Mouse (Mus musculus): ENCODE results near the gene 1700016K19Rik. TPM values are rescaled to one million over a fixed set of nuclear protein-coding genes. Genes with fewer than 3 reads are reported as not detected.
"Not testable (repeated sequence)": the region's sequence is repeated elsewhere in the genome, so short reads cannot be mapped to it uniquely, and the experiment has no call there.

Gene 1700016K19Rik
- polyA plus RNA-seq, 1 experiment, result 0.40 TPM

DNA sequence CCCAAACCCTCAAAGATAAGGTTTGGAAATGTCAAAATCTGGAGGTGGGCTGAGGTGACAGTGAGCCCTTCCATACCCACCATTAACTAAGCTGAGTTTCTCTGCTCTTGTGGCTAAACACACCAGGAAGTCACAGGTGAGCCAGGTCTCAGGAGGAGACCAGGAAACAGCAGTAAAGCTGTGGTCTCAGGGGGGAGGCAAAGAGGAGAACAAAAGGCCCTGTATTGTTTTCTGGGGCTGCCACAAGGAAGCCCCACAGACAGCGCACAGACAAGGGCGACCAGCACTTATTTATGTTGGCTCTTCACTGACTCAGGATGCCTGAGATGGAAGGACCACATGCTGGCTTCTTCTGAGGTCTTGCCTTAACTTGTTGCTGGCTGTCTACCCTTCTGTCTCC is 19.3 kb upstream of the 1700016K19Rik start:
- no peaks in the 10 kb centered on the region for H3K36me3 ChIP-seq (replicated peaks; ENCODE audit: low read length)
- no peak for TF ChIP-seq FLI1 (IDR thresholded peaks at IDR 0.05; ENCODE audit: low read length)
- peaks cover 40% of the 10 kb centered on the region for H3K27me3 ChIP-seq (replicated peaks)
- no peaks in the 10 kb centered on the region for H3K9me3 ChIP-seq
- peaks cover 13% of the 10 kb centered on the region for H3K4me1 ChIP-seq
- H3K4me3 ChIP-seq (replicated peaks), result no peak overlapping the region

DNA sequence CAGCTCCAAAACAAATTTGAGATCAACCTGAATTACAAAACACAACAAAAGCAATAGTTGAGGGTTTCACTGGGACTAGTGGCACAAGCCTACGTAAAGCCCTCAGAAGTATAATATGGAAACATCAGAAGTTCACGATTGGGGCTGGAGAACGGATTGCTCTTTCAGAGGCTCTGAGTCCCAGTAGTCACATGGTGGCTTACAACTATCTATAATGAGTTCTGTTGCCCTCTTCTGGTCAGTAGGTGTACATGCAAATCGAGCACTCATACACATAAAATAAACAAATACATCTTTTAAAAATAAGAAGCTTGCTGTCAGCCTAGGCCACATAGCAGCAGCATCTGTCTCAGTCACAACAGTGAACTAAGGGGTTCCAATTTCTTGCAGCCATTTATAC is 16.5 kb upstream of the 1700016K19Rik start:
- TF ChIP-seq GATA1 (IDR thresholded peaks at IDR 0.05; ENCODE audit: borderline replicate concordance, low read length) (no peak), FLI1 (IDR thresholded peaks at IDR 0.05; ENCODE audit: low read length) (no peak)
- Histone ChIP-seq H3K36me3 (replicated peaks; ENCODE audit: low read length) (no peaks in the 10 kb centered on the region), H3K4me3 (replicated peaks) (no peak overlapping the region), H3K27me3 (replicated peaks) (peaks cover 44% of the 10 kb centered on the region), H3K4me1 (peaks cover 14% of the 10 kb centered on the region; the same call in 1 of the 2 replicates), H3K9me3 (no peaks in the 10 kb centered on the region)

DNA sequence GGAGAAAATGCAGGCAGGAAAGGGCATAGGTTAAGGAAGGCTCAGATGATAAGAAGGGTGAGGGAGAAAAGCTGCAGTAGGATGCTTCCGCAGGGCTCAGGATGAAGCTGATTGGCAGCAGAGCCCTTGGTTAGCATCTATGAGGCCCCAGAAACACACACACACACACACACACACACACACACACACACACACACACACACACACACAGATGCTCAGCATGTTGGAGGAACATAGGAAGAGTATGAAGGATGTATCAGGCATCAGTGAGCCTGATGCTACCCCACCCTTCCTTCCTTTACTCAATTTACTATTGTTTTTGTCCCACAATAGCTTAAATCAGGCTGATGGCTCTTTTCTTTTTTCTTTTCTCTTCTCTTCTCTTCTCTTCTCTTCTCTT is 15.1 kb upstream of the 1700016K19Rik start:
- Histone ChIP-seq H3K27me3 (replicated peaks) (peaks cover 36% of the 10 kb centered on the region), H3K36me3 (replicated peaks; ENCODE audit: low read length) (no peaks in the 10 kb centered on the region), H3K9me3 (no peaks in the 10 kb centered on the region), H3K4me1 (peaks cover 19% of the 10 kb centered on the region), H3K4me3 (replicated peaks) (no peak overlapping the region)
- TF ChIP-seq GATA1 (IDR thresholded peaks at IDR 0.05; ENCODE audit: borderline replicate concordance, low read length), result no peak
- no peak for TF ChIP-seq FLI1 (IDR thresholded peaks at IDR 0.05; ENCODE audit: low read length)

DNA sequence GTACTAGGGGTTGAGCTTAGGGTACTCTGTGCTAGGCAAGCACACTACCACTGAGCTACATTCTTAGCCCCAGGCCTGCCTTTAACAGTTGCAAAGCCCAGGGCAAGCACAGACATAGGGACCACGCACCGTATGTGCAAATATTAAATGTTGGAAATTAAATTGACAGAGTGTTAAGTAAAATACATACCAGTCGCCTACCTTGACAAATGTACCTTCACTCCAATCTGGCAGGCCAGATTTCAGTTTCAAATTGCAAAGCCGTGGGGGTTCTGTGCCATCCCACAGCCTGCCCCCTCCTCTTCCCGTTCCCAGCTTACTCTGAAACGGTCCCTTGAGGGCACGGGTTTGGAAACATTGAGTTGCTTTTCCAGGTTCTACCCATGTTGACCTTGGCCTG is 13.8 kb upstream of the 1700016K19Rik start:
- H3K4me1 ChIP-seq, result peaks cover 26% of the 10 kb centered on the region
- TF ChIP-seq GATA1 (IDR thresholded peaks at IDR 0.05; ENCODE audit: borderline replicate concordance, low read length) (no peak), FLI1 (IDR thresholded peaks at IDR 0.05; ENCODE audit: low read length) (no peak)
- H3K36me3 ChIP-seq (replicated peaks; ENCODE audit: low read length), result no peaks in the 10 kb centered on the region
- no peaks in the 10 kb centered on the region for H3K9me3 ChIP-seq
- no peak overlapping the region for H3K4me3 ChIP-seq (replicated peaks)
- peaks cover 22% of the 10 kb centered on the region for H3K27me3 ChIP-seq (replicated peaks)

DNA sequence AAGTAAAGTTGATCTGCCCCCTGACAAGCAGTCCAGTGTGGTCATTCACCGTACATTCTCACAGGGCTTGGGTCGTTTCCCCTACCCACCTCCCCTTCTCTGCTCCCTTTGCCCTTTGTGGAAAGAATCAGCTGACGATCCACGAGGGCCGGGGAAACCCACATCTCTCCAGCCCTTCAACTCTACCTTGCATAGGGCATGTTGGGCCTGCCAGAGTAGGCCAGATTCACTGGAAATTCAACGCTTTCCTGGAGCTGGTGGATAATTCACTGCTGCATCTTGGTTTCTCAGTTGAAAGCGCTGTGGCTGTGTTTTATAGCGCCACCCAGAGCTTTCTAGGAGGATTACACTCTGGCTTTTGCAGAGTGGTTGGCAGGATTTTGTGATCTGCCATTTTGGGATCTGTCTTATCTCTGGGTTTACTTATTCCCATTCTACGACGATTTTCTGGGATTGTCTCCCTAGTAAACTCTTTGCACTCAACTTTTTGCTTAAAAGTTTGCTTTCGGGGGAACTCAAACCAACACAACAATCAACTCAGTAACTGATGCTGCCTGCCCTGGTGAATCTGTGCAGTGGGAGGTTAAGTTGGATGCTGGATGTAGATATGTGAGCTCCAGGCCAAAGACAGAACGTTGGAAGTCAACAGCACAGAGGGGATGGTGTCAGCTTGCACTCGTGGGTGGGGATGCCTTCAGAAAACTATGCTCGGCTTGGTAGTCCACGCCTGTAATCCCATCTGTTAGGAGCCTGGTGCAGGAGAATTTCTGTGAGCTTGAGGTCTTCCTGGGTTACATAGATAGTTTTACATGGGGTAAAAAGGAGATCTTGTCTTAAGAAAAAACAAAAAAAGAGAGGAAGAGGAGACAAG is 8.5 kb upstream of the 1700016K19Rik start:
- Histone ChIP-seq H3K4me1 (peaks cover 65% of the 10 kb centered on the region), H3K36me3 (replicated peaks; ENCODE audit: low read length) (no peaks in the 10 kb centered on the region), H3K4me3 (replicated peaks) (no peak overlapping the region), H3K9me3 (no peaks in the 10 kb centered on the region), H3K27me3 (replicated peaks) (peaks cover 14% of the 10 kb centered on the region)
- TF ChIP-seq GATA1 (IDR thresholded peaks at IDR 0.05; ENCODE audit: borderline replicate concordance, low read length) (no peak), FLI1 (IDR thresholded peaks at IDR 0.05; ENCODE audit: low read length) (no peak)

DNA sequence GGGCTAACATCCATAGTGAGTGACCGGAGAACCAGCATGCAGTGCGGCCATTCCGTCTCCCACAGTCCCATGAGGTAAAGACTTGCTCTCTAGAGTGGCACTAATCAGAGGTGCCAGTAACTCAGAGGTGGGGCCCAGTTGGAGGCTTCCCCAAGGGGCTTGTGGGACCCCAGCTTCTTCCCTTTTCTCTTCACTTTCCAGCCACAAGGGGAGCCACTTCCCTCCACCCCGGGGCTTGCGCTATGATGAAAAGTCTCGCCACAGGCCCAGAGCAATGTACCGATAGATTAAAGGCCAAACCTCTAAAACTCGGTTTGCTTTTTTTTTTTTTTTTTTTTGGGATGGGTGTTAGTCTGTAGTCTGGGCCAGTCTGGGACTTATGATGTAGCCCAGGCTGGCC is 7.8 kb upstream of the 1700016K19Rik start:
- TF ChIP-seq GATA1 (IDR thresholded peaks at IDR 0.05; ENCODE audit: borderline replicate concordance, low read length) (no peak), FLI1 (IDR thresholded peaks at IDR 0.05; ENCODE audit: low read length) (no peak)
- Histone ChIP-seq H3K9me3 (no peaks in the 10 kb centered on the region), H3K36me3 (replicated peaks; ENCODE audit: low read length) (no peaks in the 10 kb centered on the region), H3K27me3 (replicated peaks) (peaks cover 8% of the 10 kb centered on the region), H3K4me1 (peaks cover 69% of the 10 kb centered on the region), H3K4me3 (replicated peaks) (no peak overlapping the region)

DNA sequence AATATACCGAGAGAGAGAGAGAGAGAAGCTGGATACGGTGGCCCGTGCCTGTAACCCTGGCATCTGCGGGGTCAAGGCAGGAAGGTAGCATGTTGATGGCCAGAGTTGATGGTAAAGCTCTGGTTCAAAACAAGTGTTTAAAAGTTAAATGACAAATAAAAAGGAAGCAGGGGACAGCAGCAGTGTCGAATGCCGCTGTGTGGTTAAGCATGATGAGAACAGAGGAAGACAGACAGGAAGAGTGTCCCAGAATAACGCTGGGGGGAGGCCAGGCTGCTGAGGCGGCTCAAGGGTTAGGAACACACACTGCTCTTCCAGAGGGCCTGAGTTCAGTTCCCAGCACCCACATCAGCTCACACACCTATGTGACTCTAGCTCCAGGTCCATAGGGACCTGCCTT is 7.2 kb upstream of the 1700016K19Rik start:
- Histone ChIP-seq H3K4me1 (peaks cover 66% of the 10 kb centered on the region), H3K27me3 (replicated peaks) (peaks cover 4% of the 10 kb centered on the region), H3K4me3 (replicated peaks) (peak overlapping the region; percentile 62), H3K36me3 (replicated peaks; ENCODE audit: low read length) (no peaks in the 10 kb centered on the region), H3K9me3 (no peaks in the 10 kb centered on the region)
- TF ChIP-seq FLI1 (IDR thresholded peaks at IDR 0.05; ENCODE audit: low read length), result no peak
- no peak for TF ChIP-seq GATA1 (IDR thresholded peaks at IDR 0.05; ENCODE audit: borderline replicate concordance, low read length)

DNA sequence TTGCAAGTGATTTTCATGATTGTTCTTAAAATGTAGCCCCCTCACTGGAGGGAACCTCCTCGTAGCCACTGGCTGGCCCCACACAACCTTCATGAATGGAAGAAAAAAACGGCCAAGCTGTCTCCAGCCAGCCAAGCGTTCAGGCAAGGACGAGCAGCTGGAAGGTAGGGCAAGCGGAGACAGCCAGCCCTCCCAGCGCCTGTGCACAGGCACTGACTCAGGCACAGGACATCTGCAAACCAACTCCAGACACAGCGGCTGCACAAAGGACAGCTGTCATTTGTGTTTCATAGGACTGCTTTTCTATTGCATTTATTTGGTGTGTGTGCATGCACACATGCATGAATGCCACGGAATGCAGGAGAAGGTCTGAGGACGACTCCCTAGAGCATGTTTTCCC is 5.4 kb upstream of the 1700016K19Rik start:
- Histone ChIP-seq H3K9me3 (no peaks in the 10 kb centered on the region), H3K27me3 (replicated peaks) (peaks cover 7% of the 10 kb centered on the region), H3K4me1 (peaks cover 60% of the 10 kb centered on the region), H3K36me3 (replicated peaks; ENCODE audit: low read length) (no peaks in the 10 kb centered on the region), H3K4me3 (replicated peaks) (no peak overlapping the region)
- TF ChIP-seq GATA1 (IDR thresholded peaks at IDR 0.05; ENCODE audit: borderline replicate concordance, low read length) (no peak), FLI1 (IDR thresholded peaks at IDR 0.05; ENCODE audit: low read length) (no peak)

DNA sequence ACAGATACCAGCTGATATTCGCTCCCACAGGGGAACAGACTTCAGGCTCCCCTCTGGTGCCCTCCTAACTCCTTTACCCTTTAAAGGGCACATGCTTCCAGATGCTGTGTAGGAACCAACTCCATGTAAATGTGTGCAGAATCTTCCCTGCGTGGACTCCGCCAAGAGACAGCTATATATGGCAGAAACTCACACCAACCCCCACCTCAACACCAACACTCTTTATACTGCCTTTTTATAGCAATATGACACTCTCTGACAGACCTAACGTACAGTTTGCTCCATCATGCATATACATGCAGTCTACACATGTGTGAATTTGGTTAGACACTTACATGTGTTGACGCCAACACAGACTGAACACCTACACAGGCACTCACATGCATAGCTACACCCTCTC is 989 bp downstream of the 1700016K19Rik start:
- Histone ChIP-seq H3K4me3 (replicated peaks) (no peak overlapping the region), H3K36me3 (replicated peaks; ENCODE audit: low read length) (no peaks in the 10 kb centered on the region), H3K27me3 (replicated peaks) (peaks cover 37% of the 10 kb centered on the region), H3K9me3 (no peaks in the 10 kb centered on the region), H3K4me1 (peaks cover 41% of the 10 kb centered on the region)
- TF ChIP-seq GATA1 (IDR thresholded peaks at IDR 0.05; ENCODE audit: borderline replicate concordance, low read length) (no peak), FLI1 (IDR thresholded peaks at IDR 0.05; ENCODE audit: low read length) (no peak)

DNA sequence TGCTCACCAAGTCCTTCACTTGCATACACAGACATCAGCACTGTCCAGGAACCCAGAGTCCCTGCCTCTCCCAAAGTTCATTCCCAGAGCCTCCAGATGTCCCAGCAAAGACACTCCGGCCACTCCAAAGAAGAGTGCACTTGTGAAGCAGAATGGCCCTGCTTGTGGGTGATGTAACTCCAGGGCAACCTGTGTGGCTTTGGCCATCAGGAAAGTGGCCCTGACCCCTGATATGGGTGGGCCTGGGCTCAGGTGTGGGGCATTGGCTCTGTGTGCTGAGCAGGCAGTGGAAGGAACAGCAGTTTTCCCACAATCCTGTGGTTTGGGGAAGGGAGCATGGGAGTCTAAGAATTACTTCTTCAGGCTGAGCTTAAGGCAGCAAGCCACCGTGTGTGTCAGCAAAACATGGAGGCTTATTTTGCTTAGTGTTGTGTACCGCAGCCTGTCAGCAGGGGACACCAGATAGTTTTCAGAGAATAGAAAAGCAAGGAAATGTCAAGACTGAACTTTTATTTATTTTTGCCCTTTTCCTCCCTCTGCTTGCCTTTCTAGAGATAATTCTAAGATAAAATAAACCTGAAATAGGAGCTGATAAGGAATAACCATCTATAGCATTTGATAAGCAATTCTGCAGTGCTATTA is 1.6 kb downstream of the 1700016K19Rik start:
- peaks cover 41% of the 10 kb centered on the region for H3K4me1 ChIP-seq
- TF ChIP-seq FLI1 (IDR thresholded peaks at IDR 0.05; ENCODE audit: low read length), result no peak
- TF ChIP-seq GATA1 (IDR thresholded peaks at IDR 0.05; ENCODE audit: borderline replicate concordance, low read length), result no peak

DNA sequence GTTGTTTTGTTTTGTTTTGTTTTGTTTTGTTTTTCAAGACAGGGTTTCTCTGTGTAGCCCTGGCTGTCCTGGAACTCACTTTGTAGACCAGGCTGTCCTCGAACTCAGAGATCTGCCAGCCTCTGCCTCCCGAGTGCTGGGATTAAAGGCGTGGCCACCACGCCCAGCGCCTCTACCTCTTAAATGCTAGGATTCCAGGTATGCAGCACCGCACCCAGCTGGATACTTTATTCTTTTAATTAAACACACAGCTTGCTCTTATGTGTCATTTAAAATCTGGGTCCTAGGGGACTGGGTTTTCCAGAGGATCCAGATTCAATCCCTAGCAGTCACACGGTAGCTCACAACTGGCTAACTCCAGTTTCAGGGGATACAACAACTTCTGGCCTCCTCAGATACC is 4.6 kb downstream of the 1700016K19Rik start:
- not testable (repeated sequence) for H3K9me3 ChIP-seq; H3K36me3 ChIP-seq (replicated peaks; ENCODE audit: low read length); H3K4me3 ChIP-seq (replicated peaks)
- Histone ChIP-seq H3K4me1 (peaks cover 32% of the 10 kb centered on the region), H3K27me3 (replicated peaks) (peaks cover 55% of the 10 kb centered on the region)

More for the DNA sequence above, 1.6 kb downstream of the 1700016K19Rik start:
- H3K27me3 ChIP-seq (replicated peaks), result peaks cover 39% of the 10 kb centered on the region
- H3K9me3 ChIP-seq, result no peaks in the 10 kb centered on the region
- peak overlapping the region; percentile 42 for H3K4me3 ChIP-seq (replicated peaks)
- no peaks in the 10 kb centered on the region for H3K36me3 ChIP-seq (replicated peaks; ENCODE audit: low read length)

All from megakaryocyte, embryonic 14.5 days (primary cell).